Mouse (Mus musculus) frontal cortex, adult 2 months (tissue): ENCODE data around the gene Gm49395. TPM values are rescaled to one million over a fixed set of nuclear protein-coding genes. Genes with fewer than 3 reads are reported as not detected.

Experiments used
- DNase-seq, 2 experiments: peaks; one replicate each; pipeline ENCODE4 v3.0.0; 2022; ENCODE audit warnings: low spot score in 1 of 2; ENCODE audit errors: extremely low spot score in 1 of 2
- polyA plus RNA-seq: library from polyadenylated mRNA; depleted of rRNA; stranded (reverse); fragments of >200 nt; gene quantifications from 2 replicates; pipeline ENCODE4 v1.2.3, GENCODE M21; 2012; rRNA removed

Gene Gm49395
- polyA plus RNA-seq, 1 experiment, result 0.52 TPM

- DNase-seq, result no peak
These were observed 99.6 kb downstream of the Gm49395 start for GRCm38 (mm10) chr13:115002155-115002554.

- no peak for DNase-seq
These were observed 102.1 kb downstream of the Gm49395 start for GRCm38 (mm10) chr13:114999582-114999981.

- no peak for DNase-seq
These were observed 103.6 kb downstream of the Gm49395 start for GRCm38 (mm10) chr13:114998100-114998499.

GRCm38 (mm10) chr13:114992260-114993014, 109.3 kb downstream of the Gm49395 start:
- DNase-seq, result no peak

- no peak for DNase-seq
These were observed 114.1 kb downstream of the Gm49395 start for GRCm38 (mm10) chr13:114987668-114988067.

GRCm38 (mm10) chr13:114987161-114987560, 114.6 kb downstream of the Gm49395 start:
- DNase-seq, result peak in 1 of 2 experiments; percentile 49

Other genes with a start within 250 kb of the Gm49395 start
- 0.12 and 0.15 TPM in 2 replicates for gene Itga2, start 169.8 kb downstream of the Gm49395 start, polyA plus RNA-seq
- gene Pelo, start 11.7 kb downstream of the Gm49395 start, polyA plus RNA-seq, result 20.3 and 21.5 TPM in 2 replicates
- gene Itga1, start within 50 bp of the Gm49395 start, polyA plus RNA-seq, result 3.0 and 3.5 TPM in 2 replicates